In genomic region chr2:30836238-30836990, GRCm38 (mm10) we compare ENCODE assay signal across 11 mouse cellular contexts. TPM values are rescaled to one million over a fixed set of nuclear protein-coding genes. Genes with fewer than 3 reads are reported as not detected.
A peak's percentile ranks its signal among the peaks of the same experiment; 100 is the strongest.
DNase-seq lines count a peak whose midpoint lies in the region; ATAC-seq lines count a peak whose summit lies in the region.
"Had no signal": no experiment of that assay in that cellular context is flagged by ENCODE, and none has a peak within 500 bp of the region (broad histone marks: within the 10 kb centered on the region; RNA-seq: fewer than 3 reads in every experiment).

No protein-coding gene starts in this region.

- H3K4me3 ChIP-seq in kidney, embryonic 14.5 days (ENCODE audit: low read length): no peak overlapping the region
- peak overlapping the region; percentile 37 for H3K4me3 ChIP-seq in embryonic facial prominence, embryonic 10.5 days
- H3K4me3 ChIP-seq in limb, embryonic 12.5 days (replicated peaks): 0 out of 2 replicates have a peak overlapping the region, but pooled peaks have one; percentile 6
- H3K4me3 ChIP-seq: hindbrain, embryonic 15.5 days had no signal

- H3K9me3 ChIP-seq in kidney, embryonic 14.5 days (ENCODE audit: control insufficient read depth, low read length): no peaks in the 10 kb centered on the region
- no peaks in the 10 kb centered on the region for H3K9me3 ChIP-seq in embryonic facial prominence, embryonic 10.5 days
- no peaks in the 10 kb centered on the region for H3K9me3 ChIP-seq in limb, embryonic 12.5 days
- H3K9me3 ChIP-seq: hindbrain, embryonic 15.5 days had no signal

- no peaks in the 10 kb centered on the region for H3K36me3 ChIP-seq in kidney, embryonic 14.5 days (ENCODE audit: control insufficient read depth, insufficient read depth, low read length)
- H3K36me3 ChIP-seq in embryonic facial prominence, embryonic 10.5 days (replicated peaks): no peaks in the 10 kb centered on the region
- no peaks in the 10 kb centered on the region for H3K36me3 ChIP-seq in limb, embryonic 12.5 days
- H3K36me3 ChIP-seq: hindbrain, embryonic 15.5 days had no signal

- peak overlapping the region; percentile 8 for H3K4me2 ChIP-seq in kidney, embryonic 14.5 days (replicated peaks; ENCODE audit: low read depth, low read length)
- H3K4me2 ChIP-seq in limb, embryonic 12.5 days: peak overlapping the region; percentile 42
- H3K4me2 ChIP-seq: hindbrain, embryonic 15.5 days had no signal

- 8% methylated on average over 20 of the region's 21 CpGs for WGBS in kidney, embryonic 14.5 days
- WGBS in embryonic facial prominence, embryonic 10.5 days: 7% methylated on average over 21 of the region's 21 CpGs
- 2% methylated on average over 21 of the region's 21 CpGs for WGBS in limb, embryonic 12.5 days

- peaks cover 23% of the 10 kb centered on the region for H3K4me1 ChIP-seq in kidney, embryonic 14.5 days (ENCODE audit: control insufficient read depth, insufficient read depth, low read length)
- peaks cover 66% of the 10 kb centered on the region for H3K4me1 ChIP-seq in embryonic facial prominence, embryonic 10.5 days
- H3K4me1 ChIP-seq in limb, embryonic 12.5 days (replicated peaks): peaks cover 54% of the 10 kb centered on the region

- no peaks in the 10 kb centered on the region for H3K27me3 ChIP-seq in kidney, embryonic 14.5 days (ENCODE audit: control insufficient read depth, insufficient read depth, low read length)
- no peaks in the 10 kb centered on the region for H3K27me3 ChIP-seq in embryonic facial prominence, embryonic 10.5 days (replicated peaks; ENCODE audit: low read depth, poor library complexity, severe bottlenecking)
- H3K27me3 ChIP-seq in limb, embryonic 12.5 days: no peaks in the 10 kb centered on the region
- H3K27me3 ChIP-seq: hindbrain, embryonic 15.5 days; Patski had no signal

- ATAC-seq in kidney, embryonic 14.5 days (ENCODE audit: low FRiP score, low TSS enrichment): peak; percentile 34; the same call in 1 of the 2 replicates
- ATAC-seq in limb, embryonic 12.5 days (ENCODE audit: insufficient number of reproducible peaks, insufficient read depth, low FRiP score, low TSS enrichment, low read depth): peak; percentile 50; the same call in 1 of the 2 replicates
- ATAC-seq: Patski had no signal

- no peak overlapping the region for H3K9ac ChIP-seq in kidney, embryonic 14.5 days (ENCODE audit: low read depth, low read length)
- no peak overlapping the region; the same call in 1 of the 2 replicates for H3K9ac ChIP-seq in limb, embryonic 12.5 days (replicated peaks)
- H3K9ac ChIP-seq: hindbrain, embryonic 15.5 days had no signal

- DNase-seq in kidney, adult 18-20 months: no peak
- DNase-seq in brain, adult 2 months (ENCODE audit: low read depth, low spot score): peak; percentile 44
- peak; percentile 89 for DNase-seq in embryonic facial prominence, embryonic 10.5 days (ENCODE audit: low spot score)
- DNase-seq in right cerebral cortex, adult 2 months (ENCODE audit: low spot score in 2 of 2): no peak
- DNase-seq in cerebellum, postnatal 10 days: no peak
- no peak for DNase-seq in adrenal gland, postnatal 14 days
- DNase-seq: lung, adult 18-20 months had no signal

- H3K27ac ChIP-seq in kidney, embryonic 14.5 days (ENCODE audit: low read depth, low read length): peak overlapping the region; percentile 69; the same call in 1 of the 2 replicates
- H3K27ac ChIP-seq in embryonic facial prominence, embryonic 10.5 days (replicated peaks): peak overlapping the region; percentile 92
- H3K27ac ChIP-seq in limb, embryonic 12.5 days: peak overlapping the region; percentile 91
- H3K27ac ChIP-seq: hindbrain, embryonic 15.5 days had no signal

RNA-seq across cellular contexts. Expression of gene Prrx2, which starts 1.6 kb away (rescaled TPM):
- 15.3 and 20.1 TPM in 2 replicates for polyA plus RNA-seq in kidney, embryonic 14.5 days (2014; fragmentation: Nextera tagmentation; extraction: Ambion mirVana)
- polyA plus RNA-seq in embryonic facial prominence, embryonic 10.5 days (2016; fragmentation: Nextera tagmentation; extraction: Ambion mirVana): 87.6 and 94.6 TPM in 2 replicates
- polyA plus RNA-seq in limb, embryonic 12.5 days (2016; fragmentation: Nextera tagmentation; extraction: Ambion mirVana): 194 and 201 TPM in 2 replicates
- 1.6 and 2.4 TPM in 2 replicates for total RNA-seq in adrenal gland, postnatal 14 days (2021)

RNA-seq across cellular contexts. Expression of gene Asb6, which starts 6.3 kb away (rescaled TPM):
- polyA plus RNA-seq in kidney, embryonic 14.5 days (2014; fragmentation: Nextera tagmentation; extraction: Ambion mirVana): 29.7 and 33.3 TPM in 2 replicates
- polyA plus RNA-seq in embryonic facial prominence, embryonic 10.5 days (2016; fragmentation: Nextera tagmentation; extraction: Ambion mirVana): 53.9 and 56.0 TPM in 2 replicates
- 44.9 and 47.4 TPM in 2 replicates for polyA plus RNA-seq in limb, embryonic 12.5 days (2016; fragmentation: Nextera tagmentation; extraction: Ambion mirVana)
- 22.3 and 25.8 TPM in 2 replicates for total RNA-seq in adrenal gland, postnatal 14 days (2021)

RNA-seq across cellular contexts. Expression of gene Ntmt1, which starts 28.8 kb away (rescaled TPM):
- polyA plus RNA-seq in kidney, embryonic 14.5 days (2014; fragmentation: Nextera tagmentation; extraction: Ambion mirVana): 95.6 and 101 TPM in 2 replicates
- 134 and 135 TPM in 2 replicates for polyA plus RNA-seq in embryonic facial prominence, embryonic 10.5 days (2016; fragmentation: Nextera tagmentation; extraction: Ambion mirVana)
- 103 and 108 TPM in 2 replicates for polyA plus RNA-seq in limb, embryonic 12.5 days (2016; fragmentation: Nextera tagmentation; extraction: Ambion mirVana)
- 32.3 and 37.7 TPM in 2 replicates for total RNA-seq in adrenal gland, postnatal 14 days (2021)

RNA-seq across cellular contexts. Expression of gene 1700001O22Rik, which starts 33.0 kb away (rescaled TPM):
- 3.8 and 4.2 TPM in 2 replicates for polyA plus RNA-seq in kidney, embryonic 14.5 days (2014; fragmentation: Nextera tagmentation; extraction: Ambion mirVana)
- polyA plus RNA-seq in embryonic facial prominence, embryonic 10.5 days (2016; fragmentation: Nextera tagmentation; extraction: Ambion mirVana): 2.4 and 3.1 TPM in 2 replicates
- 3.1 and 5.4 TPM in 2 replicates for polyA plus RNA-seq in limb, embryonic 12.5 days (2016; fragmentation: Nextera tagmentation; extraction: Ambion mirVana)
- total RNA-seq in adrenal gland, postnatal 14 days (2021): 0.98 and 2.0 TPM in 2 replicates

Comparison
In these comparisons a context has a peak if more than half of its experiments do, and no peak if none do; other contexts are left out.
1. DNase-seq: peak in brain, adult 2 months (single experiment) and embryonic facial prominence, embryonic 10.5 days (single experiment); none in kidney, adult 18-20 months (single experiment), right cerebral cortex, adult 2 months (0 of 2), cerebellum, postnatal 10 days (0 of 2) and adrenal gland, postnatal 14 days (single experiment).
2. Peak in every context shown above with its lines, with median percentiles within 50 percentile points of each other: H3K27ac ChIP-seq.